Mouse (Mus musculus): Measurements from ENCODE around the gene Sln.

DNA sequence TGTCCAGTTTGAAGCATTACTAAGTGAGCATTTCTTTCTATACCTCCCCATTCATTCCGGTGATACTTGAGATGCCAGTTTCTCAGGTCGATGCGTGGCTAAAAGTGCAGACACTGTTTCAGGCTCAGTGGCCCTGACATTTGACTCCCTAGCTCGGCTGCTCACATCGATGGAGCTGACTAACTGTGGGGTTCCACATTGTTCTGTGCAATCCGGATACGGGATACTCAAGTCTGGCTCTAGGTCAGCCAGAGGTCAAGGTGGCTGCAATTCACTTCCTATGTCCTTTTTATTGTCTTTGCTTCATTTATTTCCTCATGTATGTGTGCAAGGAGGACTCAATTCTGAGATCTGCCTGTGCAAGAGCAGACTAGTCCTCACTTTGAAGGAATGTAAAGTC lies 45.9 kb downstream of the Sln start:
- TF ChIP-seq SRF (IDR thresholded peaks at IDR 0.05; ENCODE audit: control insufficient read depth, insufficient read length, low read depth) (no peak), POLR2AphosphoS2 (IDR thresholded peaks at IDR 0.05; ENCODE audit: insufficient read length, low read depth) (no peak), TCF12 (IDR thresholded peaks at IDR 0.05; ENCODE audit: insufficient read depth, poor library complexity, severe bottlenecking) (no peak)

Measured in myocyte (in vitro differentiated cells).